Mouse (Mus musculus): Measurements from ENCODE around the gene Grip1. TPM values are rescaled to one million over a fixed set of nuclear protein-coding genes. Genes with fewer than 3 reads are reported as not detected.

The Grip1 gene
- polyA plus RNA-seq, 1 experiment from 2014 or later: 0.58 TPM

GRCm38 (mm10) chr10:119814087-119814486 is 360.5 kb downstream of the Grip1 start:
- no peaks in the 10 kb centered on the region for H3K27me3 ChIP-seq
- H3K9ac ChIP-seq: no peak overlapping the region
- no peaks in the 10 kb centered on the region for H3K9me3 ChIP-seq (replicated peaks)
- WGBS (ENCODE audit: insufficient replicate concordance): 65% methylated on average over 4 of the region's 4 CpGs
- DNase-seq (no peak), ATAC-seq (ENCODE audit: low read depth) (no peak)
- no peak overlapping the region for H3K4me2 ChIP-seq
- H3K4me3 ChIP-seq (replicated peaks): no peak overlapping the region
- no peaks in the 10 kb centered on the region for H3K36me3 ChIP-seq
- H3K4me1 ChIP-seq (replicated peaks): no peaks in the 10 kb centered on the region
- no peak overlapping the region for H3K27ac ChIP-seq

GRCm38 (mm10) chr10:119816001-119816400 is 362.4 kb downstream of the Grip1 start:
- Histone ChIP-seq H3K36me3 (no peaks in the 10 kb centered on the region), H3K27me3 (no peaks in the 10 kb centered on the region), H3K27ac (no peak overlapping the region), H3K4me3 (replicated peaks) (no peak overlapping the region), H3K9ac (no peak overlapping the region), H3K4me2 (no peak overlapping the region), H3K9me3 (replicated peaks) (no peaks in the 10 kb centered on the region), H3K4me1 (replicated peaks) (no peaks in the 10 kb centered on the region)
- WGBS (ENCODE audit: insufficient replicate concordance): 46% methylated on average over 5 of the region's 5 CpGs
- DNase-seq (no peak), ATAC-seq (ENCODE audit: low read depth) (no peak)

- no peaks in the 10 kb centered on the region for H3K4me1 ChIP-seq (replicated peaks)
- no peak overlapping the region for H3K4me3 ChIP-seq (replicated peaks)
- 36% methylated on average over 5 of the region's 5 CpGs for WGBS (ENCODE audit: insufficient replicate concordance)
- H3K27ac ChIP-seq: no peak overlapping the region
- H3K4me2 ChIP-seq: no peak overlapping the region
- no peak overlapping the region for H3K9ac ChIP-seq
- DNase-seq (no peak), ATAC-seq (ENCODE audit: low read depth) (no peak)
- H3K36me3 ChIP-seq: no peaks in the 10 kb centered on the region
- no peaks in the 10 kb centered on the region for H3K9me3 ChIP-seq (replicated peaks)
- H3K27me3 ChIP-seq: no peaks in the 10 kb centered on the region
These were observed 364.8 kb downstream of the Grip1 start for GRCm38 (mm10) chr10:119818381-119818780.

GRCm38 (mm10) chr10:119819102-119819681 is 365.6 kb downstream of the Grip1 start:
- Histone ChIP-seq H3K4me3 (replicated peaks) (no peak overlapping the region), H3K4me2 (0 out of 2 replicates have a peak overlapping the region, but pooled peaks have one; percentile 4), H3K4me1 (replicated peaks) (no peaks in the 10 kb centered on the region), H3K27ac (no peak overlapping the region), H3K27me3 (no peaks in the 10 kb centered on the region), H3K9ac (no peak overlapping the region), H3K9me3 (replicated peaks) (no peaks in the 10 kb centered on the region), H3K36me3 (no peaks in the 10 kb centered on the region)
- WGBS (ENCODE audit: insufficient replicate concordance): 43% methylated on average over 17 of the region's 17 CpGs
- ATAC-seq (ENCODE audit: low read depth) (no peak), DNase-seq (no peak)

GRCm38 (mm10) chr10:119819740-119820139 is 366.1 kb downstream of the Grip1 start:
- Histone ChIP-seq H3K4me1 (replicated peaks) (no peaks in the 10 kb centered on the region), H3K36me3 (no peaks in the 10 kb centered on the region), H3K4me2 (0 out of 2 replicates have a peak overlapping the region, but pooled peaks have one; percentile 4), H3K27me3 (no peaks in the 10 kb centered on the region), H3K27ac (no peak overlapping the region), H3K9me3 (replicated peaks) (no peaks in the 10 kb centered on the region), H3K4me3 (replicated peaks) (no peak overlapping the region), H3K9ac (no peak overlapping the region)
- WGBS (ENCODE audit: insufficient replicate concordance): 51% methylated on average over 5 of the region's 5 CpGs
- ATAC-seq (ENCODE audit: low read depth) (no peak), DNase-seq (no peak)

GRCm38 (mm10) chr10:119820428-119820827 is 366.8 kb downstream of the Grip1 start:
- H3K9me3 ChIP-seq (replicated peaks): no peaks in the 10 kb centered on the region
- no peak overlapping the region for H3K4me3 ChIP-seq (replicated peaks)
- no peaks in the 10 kb centered on the region for H3K4me1 ChIP-seq (replicated peaks)
- no peak overlapping the region for H3K27ac ChIP-seq
- ATAC-seq (ENCODE audit: low read depth): no peak
- DNase-seq: no peak
- H3K27me3 ChIP-seq: no peaks in the 10 kb centered on the region
- H3K9ac ChIP-seq: no peak overlapping the region
- WGBS (ENCODE audit: insufficient replicate concordance): 67% methylated on average over 4 of the region's 4 CpGs
- no peak overlapping the region for H3K4me2 ChIP-seq
- H3K36me3 ChIP-seq: no peaks in the 10 kb centered on the region

- H3K27me3 ChIP-seq: no peaks in the 10 kb centered on the region
- ATAC-seq (ENCODE audit: low read depth) (no peak), DNase-seq (no peak)
- no peak overlapping the region for H3K27ac ChIP-seq
- WGBS (ENCODE audit: insufficient replicate concordance): 67% methylated on average over 7 of the region's 7 CpGs
- H3K9me3 ChIP-seq (replicated peaks): no peaks in the 10 kb centered on the region
- no peaks in the 10 kb centered on the region for H3K4me1 ChIP-seq (replicated peaks)
- H3K36me3 ChIP-seq: no peaks in the 10 kb centered on the region
- H3K4me2 ChIP-seq: no peak overlapping the region
- H3K4me3 ChIP-seq (replicated peaks): no peak overlapping the region
- H3K9ac ChIP-seq: no peak overlapping the region
These were observed 370.1 kb downstream of the Grip1 start for GRCm38 (mm10) chr10:119823691-119824090.

GRCm38 (mm10) chr10:119824521-119824920 is 370.9 kb downstream of the Grip1 start:
- DNase-seq (no peak), ATAC-seq (ENCODE audit: low read depth) (no peak)
- Histone ChIP-seq H3K9ac (no peak overlapping the region), H3K4me2 (no peak overlapping the region), H3K27ac (no peak overlapping the region), H3K4me3 (replicated peaks) (no peak overlapping the region), H3K4me1 (replicated peaks) (no peaks in the 10 kb centered on the region), H3K36me3 (no peaks in the 10 kb centered on the region), H3K27me3 (no peaks in the 10 kb centered on the region), H3K9me3 (replicated peaks) (no peaks in the 10 kb centered on the region)
- WGBS (ENCODE audit: insufficient replicate concordance): 45% methylated on average over 11 of the region's 11 CpGs

- no peak for DNase-seq
- no peak for ATAC-seq (ENCODE audit: low read depth)
- H3K36me3 ChIP-seq: no peaks in the 10 kb centered on the region
- H3K27ac ChIP-seq: no peak overlapping the region
- H3K27me3 ChIP-seq: no peaks in the 10 kb centered on the region
- H3K4me1 ChIP-seq (replicated peaks): no peaks in the 10 kb centered on the region
- no peak overlapping the region for H3K9ac ChIP-seq
- H3K9me3 ChIP-seq (replicated peaks): 0 out of 2 replicates have a peak, but pooled peaks cover 3% of the 10 kb centered on the region
- no peak overlapping the region for H3K4me2 ChIP-seq
- H3K4me3 ChIP-seq (replicated peaks): no peak overlapping the region
- WGBS (ENCODE audit: insufficient replicate concordance): 62% methylated on average over 6 of the region's 6 CpGs
These were observed 376.8 kb downstream of the Grip1 start for GRCm38 (mm10) chr10:119830388-119830956.

GRCm38 (mm10) chr10:119831086-119831485 is 377.5 kb downstream of the Grip1 start:
- Histone ChIP-seq H3K27ac (no peak overlapping the region), H3K4me2 (no peak overlapping the region), H3K9ac (no peak overlapping the region), H3K4me1 (replicated peaks) (no peaks in the 10 kb centered on the region), H3K27me3 (no peaks in the 10 kb centered on the region), H3K36me3 (no peaks in the 10 kb centered on the region), H3K4me3 (replicated peaks) (no peak overlapping the region), H3K9me3 (replicated peaks) (0 out of 2 replicates have a peak, but pooled peaks cover 3% of the 10 kb centered on the region)
- DNase-seq (no peak), ATAC-seq (ENCODE audit: low read depth) (no peak)
- 29% methylated on average over 1 of the region's 1 CpGs for WGBS (ENCODE audit: insufficient replicate concordance)

GRCm38 (mm10) chr10:119833334-119833733 is 379.7 kb downstream of the Grip1 start:
- no peak overlapping the region for H3K4me3 ChIP-seq (replicated peaks)
- no peaks in the 10 kb centered on the region for H3K27me3 ChIP-seq
- H3K36me3 ChIP-seq: no peaks in the 10 kb centered on the region
- 0 out of 2 replicates have a peak, but pooled peaks cover 3% of the 10 kb centered on the region for H3K9me3 ChIP-seq (replicated peaks)
- no peak overlapping the region for H3K9ac ChIP-seq
- DNase-seq: no peak
- 57% methylated on average over 5 of the region's 5 CpGs for whole genome bisulfite sequencing (ENCODE audit: insufficient replicate concordance)
- H3K27ac ChIP-seq: no peak overlapping the region
- no peak for ATAC-seq (ENCODE audit: low read depth)
- no peak overlapping the region for H3K4me2 ChIP-seq
- no peaks in the 10 kb centered on the region for H3K4me1 ChIP-seq (replicated peaks)

GRCm38 (mm10) chr10:119834122-119834521 is 380.5 kb downstream of the Grip1 start:
- 45% methylated on average over 4 of the region's 4 CpGs for WGBS (ENCODE audit: insufficient replicate concordance)
- no peaks in the 10 kb centered on the region for H3K27me3 ChIP-seq
- no peak for DNase-seq

More at GRCm38 (mm10) chr10:119834122-119834521, 380.5 kb downstream of the Grip1 start:
- H3K27ac ChIP-seq: no peak overlapping the region
- H3K9me3 ChIP-seq (replicated peaks): 0 out of 2 replicates have a peak, but pooled peaks cover 3% of the 10 kb centered on the region
- no peak for ATAC-seq (ENCODE audit: low read depth)
- H3K4me1 ChIP-seq (replicated peaks): no peaks in the 10 kb centered on the region
- no peaks in the 10 kb centered on the region for H3K36me3 ChIP-seq
- no peak overlapping the region for H3K4me3 ChIP-seq (replicated peaks)
- no peak overlapping the region for H3K4me2 ChIP-seq
- no peak overlapping the region for H3K9ac ChIP-seq
